Mouse (Mus musculus): ENCODE measurements at regions not wholly inside any gene's neighbourhood (a gene's known extent, or its start where the extent isn't known, plus 50 kb on each side); places are given as distances from the start of the nearest gene placed in this dataset.

DNA sequence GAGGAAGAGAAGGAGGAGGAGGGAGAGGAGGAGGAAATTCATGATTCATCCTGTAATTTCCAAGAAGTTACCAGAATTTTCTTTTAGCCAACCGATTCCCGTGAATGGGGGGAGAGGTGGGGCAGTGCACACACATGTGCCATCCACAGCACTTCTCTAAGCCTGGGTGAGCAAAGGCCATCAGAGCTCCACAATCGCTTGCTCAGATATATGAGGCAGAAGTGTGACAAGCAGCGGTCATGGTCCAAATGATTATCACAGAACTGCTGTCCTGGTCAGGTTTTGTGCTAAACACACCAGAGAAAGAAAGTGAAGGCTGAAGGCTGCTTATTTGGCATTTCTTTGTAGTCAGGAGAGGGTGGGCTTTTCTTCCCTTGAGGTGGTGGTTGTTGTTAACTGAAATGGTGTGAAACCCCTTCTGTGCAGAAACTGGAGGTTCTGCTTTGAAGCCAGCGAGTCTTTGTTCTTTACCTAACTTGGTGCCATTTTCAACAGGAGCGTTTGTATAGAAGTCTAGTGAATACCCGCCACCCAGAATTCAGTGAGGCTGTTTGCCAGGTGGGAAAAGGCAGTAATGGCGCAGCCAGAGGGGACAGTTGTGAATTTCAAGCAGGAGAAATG lies 380.7 kb downstream of the Mllt3 start:
- no peak for TF ChIP-seq CTCF (IDR thresholded peaks at IDR 0.05; ENCODE audit: low read depth, low read length)
- no peak for TF ChIP-seq POLR2A (IDR thresholded peaks at IDR 0.05; ENCODE audit: borderline replicate concordance, low read depth, low read length)
